Mouse (Mus musculus) ES-E14 (cell line): ENCODE results near the gene Bri3. TPM values are rescaled to one million over a fixed set of nuclear protein-coding genes. Genes with fewer than 3 reads are reported as not detected.

Experiments used
- DNase-seq: peaks from one replicate; pipeline ENCODE4 v3.0.0-alpha.2; 2013; ENCODE audit warnings: low read depth, low spot score
- H3K27ac ChIP-seq: 2 replicates; pipeline ENCODE4 v1.5.1; 2012; ENCODE audit warnings: low read depth, mild to moderate bottlenecking, low read length, moderate library complexity, mixed read lengths; ENCODE audit not compliant: poor library complexity, insufficient read depth, severe bottlenecking
- H3K36me3 ChIP-seq: 2 replicates; pipeline ENCODE4 v1.6.1; 2012; ENCODE audit warnings: mild to moderate bottlenecking, low read length, moderate library complexity, mixed read lengths; ENCODE audit not compliant: control insufficient read depth, poor library complexity, insufficient read depth, severe bottlenecking
- H3K4me1 ChIP-seq, 2 experiments: fragments of 150-350 bp in 1 of 2; sonication (generic) in 1 of 2; 2 replicates each; pipeline ENCODE4 v1.6.1; 2012; ENCODE audit warnings: low read length in 2 of 2, mild to moderate bottlenecking in 1 of 2, mixed read lengths in 1 of 2; ENCODE audit not compliant: control insufficient read depth in 2 of 2, insufficient read depth in 2 of 2, poor library complexity in 1 of 2
- H3K4me3 ChIP-seq, 2 experiments: fragments of 150-350 bp in 1 of 2; sonication (generic) in 1 of 2; 2 replicates each; pipeline ENCODE4 v1.5.1; 2012; ENCODE audit warnings: low read length in 2 of 2, low read depth in 1 of 2, mild to moderate bottlenecking in 1 of 2, mixed read lengths in 1 of 2; ENCODE audit not compliant: insufficient read depth in 1 of 2, poor library complexity in 1 of 2, severe bottlenecking in 1 of 2
- H3K9ac ChIP-seq: 2 replicates; pipeline ENCODE4 v1.6.1; 2012; ENCODE audit warnings: low read depth, mild to moderate bottlenecking, low read length, mixed read lengths; ENCODE audit not compliant: poor library complexity, insufficient read depth, severe bottlenecking
- H3K9me3 ChIP-seq: fragments of 150-350 bp; sonication (generic); 2 replicates; pipeline ENCODE4 v1.6.1; 2012; ENCODE audit warnings: low read depth, mild to moderate bottlenecking, low read length; ENCODE audit not compliant: control insufficient read depth, insufficient read depth
- CHD2 ChIP-seq: IDR thresholded peaks from 2 replicates; pipeline ENCODE4 v1.6.1; 2014; ENCODE audit warnings: mild to moderate bottlenecking, low read depth, low read length, inconsistent platforms
- HCFC1 ChIP-seq: IDR thresholded peaks from 2 replicates; pipeline ENCODE4 v1.6.1; 2012; ENCODE audit warnings: low read length, inconsistent platforms, borderline replicate concordance; ENCODE audit not compliant: insufficient read depth
- MAFK ChIP-seq: IDR thresholded peaks from 2 replicates; pipeline ENCODE4 v1.6.1; 2014; ENCODE audit warnings: mild to moderate bottlenecking, low read depth, low read length, inconsistent platforms; ENCODE audit not compliant: insufficient read depth
- ZC3H11A ChIP-seq: IDR thresholded peaks from 2 replicates; pipeline ENCODE4 v1.6.1; 2012; ENCODE audit warnings: low read depth, mild to moderate bottlenecking, inconsistent platforms, low read length, borderline replicate concordance
- ZNF384 ChIP-seq: IDR thresholded peaks from 2 replicates; pipeline ENCODE4 v1.6.1; 2012; ENCODE audit warnings: low read depth, low read length, inconsistent platforms
- in situ Hi-C, 2 experiments: fragments of 600-800 bp; cut with MboI; formaldehyde crosslinking; loops; one replicate each; pipeline ENCODE4 v1.15.1; 2025; ENCODE audit warnings: low sequenced_read_pairs in 2 of 2, inconsistent platforms in 1 of 2; ENCODE audit not compliant: unreplicated experiment in 2 of 2
- total RNA-seq: library from RNA; depleted of rRNA; stranded (reverse); fragments of 300-350 nt; gene quantifications from 2 replicates; pipeline ENCODE4 v1.2.3, GENCODE M21; 2012

Bri3 gene
- total RNA-seq, 1 experiment = 26.4 TPM

DNA sequence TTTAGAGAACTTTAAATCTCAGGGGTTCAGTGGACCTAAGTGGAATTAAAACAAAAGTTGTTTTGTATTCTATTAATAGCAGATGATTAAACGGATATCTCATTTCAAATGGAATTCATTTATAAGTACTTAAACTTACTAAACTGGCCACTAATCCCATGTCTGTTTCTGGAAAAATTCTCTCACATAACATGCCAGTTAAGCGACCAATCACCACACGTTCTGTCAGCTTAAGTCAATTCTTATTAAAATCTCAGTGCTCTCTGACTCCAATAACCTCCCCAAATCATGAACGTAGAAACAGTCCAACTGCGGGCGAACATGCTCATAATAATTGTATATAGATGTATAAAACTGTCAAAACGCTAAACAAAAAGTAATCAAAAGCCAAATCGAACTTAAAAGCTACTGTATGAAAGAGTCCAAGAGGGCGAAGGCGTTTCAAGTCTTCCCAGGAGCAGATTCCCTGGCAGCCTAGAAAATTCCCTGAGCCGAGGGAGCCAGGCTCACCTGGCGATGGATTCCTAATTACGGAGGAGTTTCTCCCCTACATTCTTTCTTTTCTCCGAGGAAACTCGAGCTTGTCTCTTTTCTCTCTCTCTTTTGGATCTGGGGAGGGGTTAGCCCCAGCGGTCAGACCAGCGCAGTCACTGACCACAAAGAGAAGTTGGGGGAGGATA, 112.7 kb downstream of the Bri3 start:
- Histone ChIP-seq H3K4me1 (no peaks in the 10 kb centered on the region; a peak in 2 of 4 replicates), H3K4me3 (peak overlapping the region; percentile 71 to 97), H3K36me3 (no peaks in the 10 kb centered on the region), H3K9ac (no peak overlapping the region), H3K27ac (no peak overlapping the region), H3K9me3 (no peaks in the 10 kb centered on the region)
- in situ Hi-C loops = no loop called here
- no peak for TF ChIP-seq CHD2
- peak; percentile 11; the same call in 1 of the 2 replicates for TF ChIP-seq ZC3H11A
- DNase-seq = no peak

DNA sequence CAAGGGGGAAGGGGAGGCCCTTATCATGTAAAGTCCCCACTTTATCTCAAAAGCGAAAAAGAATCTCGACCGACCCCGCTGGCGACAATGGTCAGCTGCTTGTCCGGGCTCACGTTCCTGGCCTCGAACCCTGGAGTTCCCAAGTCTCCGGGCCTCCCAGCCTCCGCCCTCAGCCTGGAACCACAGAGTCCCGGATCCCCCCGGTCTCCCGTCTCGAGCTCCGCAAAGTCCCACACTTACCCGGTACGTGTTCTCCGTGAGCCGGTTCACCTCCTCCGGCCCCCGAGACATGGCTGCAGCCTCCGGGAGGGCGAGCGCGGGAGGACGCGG, 113.3 kb downstream of the Bri3 start:
- TF ChIP-seq MAFK = no peak
- no peak for TF ChIP-seq CHD2

DNA sequence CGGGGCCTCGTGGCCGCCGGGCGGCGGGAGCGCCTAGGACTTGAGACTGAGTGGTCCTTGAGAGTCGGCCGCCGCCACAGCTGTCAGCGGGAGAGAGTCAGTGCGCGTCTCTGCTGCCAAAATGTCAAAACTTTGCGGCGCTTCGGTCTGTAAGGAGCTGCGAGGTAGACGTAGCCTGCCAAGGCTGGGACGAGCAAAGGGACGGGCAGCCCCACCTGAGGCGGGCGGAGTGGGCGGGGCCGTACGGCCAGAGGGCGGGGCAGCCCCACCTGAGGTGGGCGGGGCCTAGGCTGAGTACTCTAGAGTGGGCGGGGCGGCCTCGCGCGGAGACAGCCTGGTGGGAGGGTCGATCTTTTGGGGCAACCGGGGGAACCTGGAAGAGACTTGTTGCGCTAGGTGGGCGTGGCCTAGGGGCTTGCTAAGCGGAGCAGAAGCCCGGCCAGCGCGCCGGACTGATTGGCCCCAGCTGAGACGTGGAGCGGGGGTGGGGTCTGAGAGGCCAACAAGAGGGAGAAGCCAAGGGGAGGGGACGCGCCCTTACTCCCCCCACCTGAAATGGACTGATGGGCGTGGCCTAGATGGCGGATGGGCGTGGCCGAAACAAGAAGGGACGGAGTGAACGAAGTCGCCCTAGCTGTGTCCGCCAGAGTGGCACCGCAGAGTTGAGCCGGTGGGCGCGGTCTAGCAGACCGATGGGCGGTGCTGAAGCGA, 113.8 kb downstream of the Bri3 start, which contains the start of gene Baiap2l1:
Gene Baiap2l1, minus strand, starts transcription at position 232 of the 711 bp plus-strand sequence.
- H3K27ac ChIP-seq = no peak within 1 kb of the TSS
- no peaks in the 10 kb centered on the region for H3K9me3 ChIP-seq
- peak within 1 kb of the TSS; percentile 71 to 97 for H3K4me3 ChIP-seq
- in situ Hi-C loops = no loop called here
- H3K9ac ChIP-seq = peak within 1 kb of the TSS; percentile 60
- H3K36me3 ChIP-seq = no peaks in the 10 kb centered on the region
- TF ChIP-seq CHD2 = no peak
- no peak for TF ChIP-seq ZNF384
- no peak for TF ChIP-seq HCFC1
- no peak for TF ChIP-seq MAFK
- no peak for TF ChIP-seq ZC3H11A
- DNase-seq = peak; percentile 98
- H3K4me1 ChIP-seq = no peaks in the 10 kb centered on the region; a peak in 2 of 4 replicates

More for the DNA sequence above, 113.3 kb downstream of the Bri3 start:
- Histone ChIP-seq H3K9ac (peak overlapping the region; percentile 60), H3K4me3 (peak overlapping the region; percentile 71 to 97), H3K27ac (no peak overlapping the region), H3K4me1 (no peaks in the 10 kb centered on the region; a peak in 2 of 4 replicates), H3K9me3 (no peaks in the 10 kb centered on the region), H3K36me3 (no peaks in the 10 kb centered on the region)
- peak; percentile 24 for DNase-seq
- in situ Hi-C loops = no loop called here

DNA sequence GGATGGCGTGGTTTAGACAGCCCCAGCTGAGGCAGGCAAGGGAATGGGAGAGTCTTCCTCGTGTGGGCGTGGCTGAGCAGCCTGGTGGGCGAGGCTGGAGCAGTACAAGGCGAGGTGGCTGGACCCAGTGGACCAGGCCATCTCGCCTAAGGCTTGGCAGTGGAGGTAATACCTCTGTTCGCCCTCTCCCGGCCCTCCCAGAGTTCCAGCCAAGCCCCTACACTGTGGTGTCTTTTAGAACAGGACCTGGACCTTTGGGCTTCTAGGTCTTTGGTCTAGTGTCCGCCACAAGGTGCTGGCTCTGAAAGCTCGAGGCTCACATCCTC, 114.3 kb downstream of the Bri3 start:
- H3K27ac ChIP-seq = no peak overlapping the region
- H3K36me3 ChIP-seq = no peaks in the 10 kb centered on the region
- no peak for DNase-seq
- TF ChIP-seq ZNF384 (no peak), MAFK (no peak), CHD2 (no peak), ZC3H11A (no peak), HCFC1 (no peak)
- H3K9me3 ChIP-seq = no peaks in the 10 kb centered on the region
- in situ Hi-C loops = no loop called here
- peak overlapping the region; percentile 2; the same call in 1 of the 2 replicates for H3K9ac ChIP-seq
- H3K4me3 ChIP-seq = peak overlapping the region; percentile 71 to 97; a peak in 3 of 4 replicates
- no peaks in the 10 kb centered on the region; a peak in 2 of 4 replicates for H3K4me1 ChIP-seq
